Mouse (Mus musculus) embryonic fibroblast, embryonic 13.5 days (primary cell): ENCODE results near the gene Crat.

Source experiments
- CTCF ChIP-seq: IDR thresholded peaks from 2 replicates; pipeline ENCODE4 v1.5.1; 2011; ENCODE audit warnings: mild to moderate bottlenecking, control low read depth, low read length, moderate library complexity, borderline replicate concordance; ENCODE audit not compliant: insufficient read depth
- POLR2A ChIP-seq: IDR thresholded peaks from 2 replicates; pipeline ENCODE4 v1.6.1; 2011; ENCODE audit warnings: low read depth, mild to moderate bottlenecking, control low read depth, low read length, moderate library complexity

DNA sequence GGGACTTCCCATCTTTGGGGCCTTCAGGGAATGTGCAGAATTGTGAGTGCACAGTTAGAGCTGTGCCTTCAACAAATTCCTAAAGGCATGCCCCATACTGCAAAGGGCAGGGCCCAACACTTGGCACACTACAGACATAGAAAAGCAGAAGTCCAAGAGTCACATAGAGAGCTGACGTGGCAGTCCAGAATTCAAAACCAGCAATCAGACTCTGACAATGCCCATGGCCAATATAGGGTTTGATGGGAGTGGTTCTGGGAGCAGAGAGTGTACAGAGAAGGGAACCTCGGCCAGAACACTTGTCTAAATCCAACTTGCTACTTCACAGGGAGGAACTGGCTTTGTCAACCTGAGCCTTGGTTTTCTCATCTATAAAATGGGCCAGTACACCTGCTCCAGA is 8.4 kb downstream of the Crat start:
- no peak for TF ChIP-seq CTCF
- no peak for TF ChIP-seq POLR2A
